Mouse (Mus musculus): ENCODE measurements at regions not wholly inside any gene's neighbourhood (a gene's known extent, or its start where the extent isn't known, plus 50 kb on each side); places are given as distances from the start of the nearest gene placed in this dataset.

GRCm38 (mm10) chr9:101694054-101694453 is 167.6 kb upstream of the 9630041A04Rik start:
- no peak overlapping the region for H3K27ac ChIP-seq
- ATAC-seq (ENCODE audit: insufficient read depth), result no peak
- DNase-seq (ENCODE audit: low read depth in 3 of 3, low spot score in 3 of 3), result no peak
- WGBS (ENCODE audit: insufficient replicate concordance), result 63% methylated on average over 5 of the region's 5 CpGs
- H3K4me1 ChIP-seq (replicated peaks; ENCODE audit: control insufficient read depth in 2 of 2, insufficient read depth in 2 of 2, low read length in 1 of 2), result no peaks in the 10 kb centered on the region
- no peak overlapping the region for H3K4me3 ChIP-seq (ENCODE audit: insufficient read depth in 1 of 2, low read depth in 2 of 2, low read length in 2 of 2)
- no peak overlapping the region for H3K9ac ChIP-seq (replicated peaks)
- TF ChIP-seq CTCF (IDR thresholded peaks at IDR 0.05; ENCODE audit: low read depth) (no peak), EP300 (IDR thresholded peaks at IDR 0.05; ENCODE audit: low read depth) (no peak)
- no peaks in the 10 kb centered on the region for H3K36me3 ChIP-seq (replicated peaks; ENCODE audit: control insufficient read depth, insufficient read depth, low read depth)
- no peaks in the 10 kb centered on the region for H3K27me3 ChIP-seq (ENCODE audit: control insufficient read depth, insufficient read depth, low read length)
- no peaks in the 10 kb centered on the region for H3K9me3 ChIP-seq (ENCODE audit: control insufficient read depth, low read length)
- H3K4me2 ChIP-seq (ENCODE audit: low read depth), result no peak overlapping the region

GRCm38 (mm10) chr9:101691336-101691735 is 170.3 kb upstream of the 9630041A04Rik start:
- H3K4me3 ChIP-seq (ENCODE audit: insufficient read depth in 1 of 2, low read depth in 2 of 2, low read length in 2 of 2), result no peak overlapping the region
- no peaks in the 10 kb centered on the region for H3K27me3 ChIP-seq (ENCODE audit: control insufficient read depth, insufficient read depth, low read length)
- H3K9me3 ChIP-seq (ENCODE audit: control insufficient read depth, low read length), result no peaks in the 10 kb centered on the region
- TF ChIP-seq EP300 (IDR thresholded peaks at IDR 0.05; ENCODE audit: low read depth), result no peak
- TF ChIP-seq CTCF (IDR thresholded peaks at IDR 0.05; ENCODE audit: low read depth), result no peak
- 70% methylated on average over 6 of the region's 6 CpGs for WGBS (ENCODE audit: insufficient replicate concordance)
- H3K36me3 ChIP-seq (replicated peaks; ENCODE audit: control insufficient read depth, insufficient read depth, low read depth), result no peaks in the 10 kb centered on the region
- H3K27ac ChIP-seq, result no peak overlapping the region
- H3K4me1 ChIP-seq (replicated peaks; ENCODE audit: control insufficient read depth in 2 of 2, insufficient read depth in 2 of 2, low read length in 1 of 2), result no peaks in the 10 kb centered on the region
- no peak overlapping the region for H3K9ac ChIP-seq (replicated peaks)
- no peak overlapping the region for H3K4me2 ChIP-seq (ENCODE audit: low read depth)
- no peak for ATAC-seq (ENCODE audit: insufficient read depth)
- DNase-seq (ENCODE audit: low read depth in 3 of 3, low spot score in 3 of 3), result no peak

GRCm38 (mm10) chr9:101690916-101691315 is 170.7 kb upstream of the 9630041A04Rik start:
- H3K36me3 ChIP-seq (replicated peaks; ENCODE audit: control insufficient read depth, insufficient read depth, low read depth), result no peaks in the 10 kb centered on the region
- H3K4me3 ChIP-seq (ENCODE audit: insufficient read depth in 1 of 2, low read depth in 2 of 2, low read length in 2 of 2), result no peak overlapping the region
- ATAC-seq (ENCODE audit: insufficient read depth) (no peak), DNase-seq (ENCODE audit: low read depth in 3 of 3, low spot score in 3 of 3) (no peak)
- H3K27ac ChIP-seq, result no peak overlapping the region
- H3K4me1 ChIP-seq (replicated peaks; ENCODE audit: control insufficient read depth in 2 of 2, insufficient read depth in 2 of 2, low read length in 1 of 2), result no peaks in the 10 kb centered on the region
- no peaks in the 10 kb centered on the region for H3K9me3 ChIP-seq (ENCODE audit: control insufficient read depth, low read length)
- TF ChIP-seq CTCF (IDR thresholded peaks at IDR 0.05; ENCODE audit: low read depth) (no peak), EP300 (IDR thresholded peaks at IDR 0.05; ENCODE audit: low read depth) (no peak)
- H3K9ac ChIP-seq (replicated peaks), result no peak overlapping the region
- H3K4me2 ChIP-seq (ENCODE audit: low read depth), result no peak overlapping the region
- no peaks in the 10 kb centered on the region for H3K27me3 ChIP-seq (ENCODE audit: control insufficient read depth, insufficient read depth, low read length)
- 56% methylated on average over 7 of the region's 7 CpGs for WGBS (ENCODE audit: insufficient replicate concordance)

- H3K4me2 ChIP-seq (ENCODE audit: low read depth), result no peak overlapping the region
- no peak for ATAC-seq (ENCODE audit: insufficient read depth)
- no peaks in the 10 kb centered on the region for H3K4me1 ChIP-seq (replicated peaks; ENCODE audit: control insufficient read depth in 2 of 2, insufficient read depth in 2 of 2, low read length in 1 of 2)
- H3K9ac ChIP-seq (replicated peaks), result no peak overlapping the region
- no peak overlapping the region for H3K4me3 ChIP-seq (ENCODE audit: insufficient read depth in 1 of 2, low read depth in 2 of 2, low read length in 2 of 2)
- no peak overlapping the region for H3K27ac ChIP-seq
- H3K36me3 ChIP-seq (replicated peaks; ENCODE audit: control insufficient read depth, insufficient read depth, low read depth), result no peaks in the 10 kb centered on the region
- no peaks in the 10 kb centered on the region for H3K9me3 ChIP-seq (ENCODE audit: control insufficient read depth, low read length)
- DNase-seq (ENCODE audit: low read depth in 3 of 3, low spot score in 3 of 3), result no peak
- no peaks in the 10 kb centered on the region for H3K27me3 ChIP-seq (ENCODE audit: control insufficient read depth, insufficient read depth, low read length)
- TF ChIP-seq CTCF (IDR thresholded peaks at IDR 0.05; ENCODE audit: low read depth) (no peak), EP300 (IDR thresholded peaks at IDR 0.05; ENCODE audit: low read depth) (no peak)
- WGBS (ENCODE audit: insufficient replicate concordance), result 14% methylated on average over 12 of the region's 12 CpGs
Observed at GRCm38 (mm10) chr9:101690402-101690861, 171.2 kb upstream of the 9630041A04Rik start.

- peak in 1 of 3 experiments; percentile 1 for DNase-seq (ENCODE audit: low read depth in 3 of 3, low spot score in 3 of 3)
- TF ChIP-seq EP300 (IDR thresholded peaks at IDR 0.05; ENCODE audit: low read depth), result no peak
- peak; percentile 81 for TF ChIP-seq CTCF (IDR thresholded peaks at IDR 0.05; ENCODE audit: low read depth)
- no peak for ATAC-seq (ENCODE audit: insufficient read depth)
- H3K9ac ChIP-seq (replicated peaks), result no peak overlapping the region
- no peak overlapping the region for H3K4me2 ChIP-seq (ENCODE audit: low read depth)
- H3K9me3 ChIP-seq (ENCODE audit: control insufficient read depth, low read length), result no peaks in the 10 kb centered on the region
- H3K27me3 ChIP-seq (ENCODE audit: control insufficient read depth, insufficient read depth, low read length), result no peaks in the 10 kb centered on the region
- no peak overlapping the region for H3K27ac ChIP-seq
- no peaks in the 10 kb centered on the region for H3K36me3 ChIP-seq (replicated peaks; ENCODE audit: control insufficient read depth, insufficient read depth, low read depth)
- no peaks in the 10 kb centered on the region for H3K4me1 ChIP-seq (replicated peaks; ENCODE audit: control insufficient read depth in 2 of 2, insufficient read depth in 2 of 2, low read length in 1 of 2)
- H3K4me3 ChIP-seq (ENCODE audit: insufficient read depth in 1 of 2, low read depth in 2 of 2, low read length in 2 of 2), result no peak overlapping the region
- 15% methylated on average over 11 of the region's 11 CpGs for WGBS (ENCODE audit: insufficient replicate concordance)
Observed at GRCm38 (mm10) chr9:101689532-101690401, 171.9 kb upstream of the 9630041A04Rik start.

Data from liver, embryonic 14.5 days (tissue).